Mouse (Mus musculus) heart, postnatal 0 days (tissue): ENCODE data around the gene Rabgap1l.

Source experiments
- CTCF ChIP-seq: IDR thresholded peaks from 2 replicates; pipeline ENCODE4 v1.5.1; 2016; ENCODE audit warnings: antibody characterized with exemption, control low read depth, low read depth
- EP300 ChIP-seq: IDR thresholded peaks from 2 replicates; pipeline ENCODE4 v1.6.1; 2016; ENCODE audit warnings: antibody characterized with exemption, low read depth

DNA sequence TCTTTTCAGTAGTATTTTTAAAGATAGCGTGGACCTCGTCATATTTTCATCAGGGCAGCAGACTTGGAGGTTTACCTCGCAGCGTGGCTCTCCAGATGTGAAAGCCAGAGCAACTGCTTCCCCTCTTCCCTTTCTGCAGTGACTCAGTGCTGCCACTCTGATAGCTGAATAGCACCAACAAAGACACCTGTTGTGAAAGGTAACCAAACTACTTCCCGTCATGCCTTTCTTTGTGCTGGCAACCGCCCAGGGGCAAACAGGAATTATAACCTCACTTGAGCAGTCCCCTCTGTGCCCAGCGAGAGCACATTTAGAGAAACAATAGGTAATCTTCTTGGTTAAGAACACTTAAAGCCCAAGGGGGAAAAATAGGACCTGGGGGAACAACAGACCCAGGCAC, 484.0 kb downstream of the Rabgap1l start:
- TF ChIP-seq CTCF (no peak), EP300 (no peak)
